Comparison of ENCODE assay signal across 9 mouse cellular contexts in the genomic region with DNA sequence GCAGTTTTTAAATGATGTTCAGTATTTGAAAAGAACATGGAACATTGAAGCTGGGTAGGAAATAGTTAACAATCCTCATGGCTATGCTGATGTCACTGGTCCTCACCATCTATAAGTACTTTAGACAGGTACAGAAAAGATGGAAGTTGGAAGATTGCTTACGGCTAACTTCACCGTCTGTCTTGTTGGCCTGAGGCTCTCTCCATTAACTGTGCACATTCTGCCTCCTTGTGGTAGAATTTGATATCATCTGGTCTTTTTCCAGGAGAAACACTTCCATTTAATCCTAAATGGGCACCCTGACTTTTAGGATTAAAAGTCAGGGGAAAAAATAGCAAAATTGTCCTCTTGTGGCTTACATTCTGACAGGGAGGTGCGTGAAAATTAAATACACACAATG.
DNase-seq lines count a peak whose midpoint lies in the region; ATAC-seq lines count a peak whose summit lies in the region.
"Had no signal": no experiment of that assay in that cellular context is flagged by ENCODE, and none has a peak within 500 bp of the region (broad histone marks: within the 10 kb centered on the region; RNA-seq: fewer than 3 reads in every experiment).

No protein-coding gene starts in this region.

- H3K27ac ChIP-seq in limb, embryonic 11.5 days (replicated peaks; ENCODE audit: low read depth, low read length): no peak overlapping the region
- H3K27ac ChIP-seq in limb, embryonic 10.5 days: no peak overlapping the region
- no peak overlapping the region for H3K27ac ChIP-seq in hindbrain, embryonic 14.5 days
- no peak overlapping the region for H3K27ac ChIP-seq in midbrain, embryonic 14.5 days (replicated peaks; ENCODE audit: low read depth, low read length)
- H3K27ac ChIP-seq: liver, embryonic 15.5 days had no signal

- H3K27me3 ChIP-seq in limb, embryonic 11.5 days (ENCODE audit: control insufficient read depth, insufficient read depth, low read length): no peaks in the 10 kb centered on the region
- no peaks in the 10 kb centered on the region for H3K27me3 ChIP-seq in limb, embryonic 10.5 days (ENCODE audit: low read depth, poor library complexity, severe bottlenecking)
- H3K27me3 ChIP-seq in hindbrain, embryonic 14.5 days (ENCODE audit: control insufficient read depth, insufficient read depth, low read length): no peaks in the 10 kb centered on the region
- H3K27me3 ChIP-seq in midbrain, embryonic 14.5 days (ENCODE audit: control insufficient read depth, insufficient read depth, low read length): no peaks in the 10 kb centered on the region
- H3K27me3 ChIP-seq: liver, embryonic 15.5 days had no signal

- no peaks in the 10 kb centered on the region for H3K9me3 ChIP-seq in limb, embryonic 11.5 days (ENCODE audit: control insufficient read depth, low read length)
- no peaks in the 10 kb centered on the region for H3K9me3 ChIP-seq in limb, embryonic 10.5 days (replicated peaks)
- no peaks in the 10 kb centered on the region for H3K9me3 ChIP-seq in hindbrain, embryonic 14.5 days (ENCODE audit: control insufficient read depth, low read length)
- H3K9me3 ChIP-seq in midbrain, embryonic 14.5 days (ENCODE audit: control insufficient read depth, low read length): no peaks in the 10 kb centered on the region
- H3K9me3 ChIP-seq: liver, embryonic 15.5 days had no signal

- ATAC-seq in limb, embryonic 11.5 days (ENCODE audit: insufficient number of reproducible peaks, low FRiP score, low TSS enrichment, low read depth): no peak
- ATAC-seq in hindbrain, embryonic 14.5 days (ENCODE audit: low FRiP score): no peak
- no peak for ATAC-seq in midbrain, embryonic 14.5 days (ENCODE audit: low FRiP score, low TSS enrichment)

- DNase-seq in cerebellum, adult 11 months: peak; percentile 9
- DNase-seq in cerebellum, adult 11-12 months: no peak
- DNase-seq in limb, embryonic 11.5 days (ENCODE audit: low spot score): peak; percentile 20
- DNase-seq in limb, embryonic 10.5 days (ENCODE audit: low spot score): no peak
- peak; percentile 50 for DNase-seq in ZHBTc4 (ENCODE audit: low read depth, low spot score)
- DNase-seq in hindbrain, embryonic 14.5 days (ENCODE audit: low spot score): peak; percentile 83
- DNase-seq in midbrain, embryonic 14.5 days: peak; percentile 88
- no peak for DNase-seq in gastrocnemius, postnatal 10 days

- no peak overlapping the region for H3K4me3 ChIP-seq in limb, embryonic 11.5 days (ENCODE audit: low read depth, low read length)
- H3K4me3 ChIP-seq in limb, embryonic 10.5 days: no peak overlapping the region
- H3K4me3 ChIP-seq in hindbrain, embryonic 14.5 days (replicated peaks; ENCODE audit: low read length): no peak overlapping the region
- H3K4me3 ChIP-seq in midbrain, embryonic 14.5 days (replicated peaks; ENCODE audit: low read depth, low read length): no peak overlapping the region
- H3K4me3 ChIP-seq: liver, embryonic 15.5 days had no signal

- H3K4me1 ChIP-seq in limb, embryonic 11.5 days (ENCODE audit: control insufficient read depth, insufficient read depth, low read length): no peaks in the 10 kb centered on the region
- H3K4me1 ChIP-seq in limb, embryonic 10.5 days: no peaks in the 10 kb centered on the region
- H3K4me1 ChIP-seq in hindbrain, embryonic 14.5 days (replicated peaks; ENCODE audit: control insufficient read depth, insufficient read depth, low read length): no peaks in the 10 kb centered on the region
- H3K4me1 ChIP-seq in midbrain, embryonic 14.5 days (ENCODE audit: control insufficient read depth, insufficient read depth, low read length): no peaks in the 10 kb centered on the region
- H3K4me1 ChIP-seq: liver, embryonic 15.5 days had no signal

- H3K36me3 ChIP-seq in limb, embryonic 11.5 days (ENCODE audit: control insufficient read depth, insufficient read depth, low read length): no peaks in the 10 kb centered on the region
- no peaks in the 10 kb centered on the region for H3K36me3 ChIP-seq in limb, embryonic 10.5 days
- H3K36me3 ChIP-seq in hindbrain, embryonic 14.5 days (replicated peaks; ENCODE audit: control insufficient read depth, insufficient read depth): no peaks in the 10 kb centered on the region
- no peaks in the 10 kb centered on the region for H3K36me3 ChIP-seq in midbrain, embryonic 14.5 days (ENCODE audit: control insufficient read depth, insufficient read depth, low read length)
- H3K36me3 ChIP-seq: liver, embryonic 15.5 days had no signal

- H3K9ac ChIP-seq in limb, embryonic 11.5 days (ENCODE audit: low read length): no peak overlapping the region
- H3K9ac ChIP-seq in hindbrain, embryonic 14.5 days: no peak overlapping the region
- H3K9ac ChIP-seq in midbrain, embryonic 14.5 days (replicated peaks; ENCODE audit: low read length): no peak overlapping the region
- H3K9ac ChIP-seq: liver, embryonic 15.5 days had no signal

- WGBS in limb, embryonic 11.5 days: 16% methylated on average over 3 of the region's 3 CpGs
- WGBS in limb, embryonic 10.5 days: 17% methylated on average over 3 of the region's 3 CpGs
- 4% methylated on average over 3 of the region's 3 CpGs for WGBS in hindbrain, embryonic 14.5 days
- WGBS in midbrain, embryonic 14.5 days: 12% methylated on average over 3 of the region's 3 CpGs

- no peak overlapping the region for H3K4me2 ChIP-seq in limb, embryonic 11.5 days (ENCODE audit: low read depth, severe bottlenecking)
- no peak overlapping the region for H3K4me2 ChIP-seq in hindbrain, embryonic 14.5 days (replicated peaks)
- no peak overlapping the region for H3K4me2 ChIP-seq in midbrain, embryonic 14.5 days (ENCODE audit: low read length)
- H3K4me2 ChIP-seq: liver, embryonic 15.5 days had no signal

Comparison
In these comparisons a context has a peak if more than half of its experiments do, and no peak if none do; other contexts are left out.
1. DNase-seq: peak in cerebellum, adult 11 months (single experiment), limb, embryonic 11.5 days (single experiment), ZHBTc4 (single experiment), hindbrain, embryonic 14.5 days (single experiment) and midbrain, embryonic 14.5 days (single experiment); none in cerebellum, adult 11-12 months (single experiment), limb, embryonic 10.5 days (single experiment) and gastrocnemius, postnatal 10 days (single experiment).